Mouse (Mus musculus): ENCODE results near the gene Hist1h2be. TPM values are rescaled to one million over a fixed set of nuclear protein-coding genes. Genes with fewer than 3 reads are reported as not detected.
A peak's percentile ranks its signal among the peaks of the same experiment; 100 is the strongest.

Gene Hist1h2be
- total RNA-seq (2015; ENCODE audit: low replicate concordance): 39.8 and 50.1 TPM in 2 replicates
- 202 and 281 TPM in 2 replicates for total RNA-seq (2017; ENCODE audit: low replicate concordance)

DNA sequence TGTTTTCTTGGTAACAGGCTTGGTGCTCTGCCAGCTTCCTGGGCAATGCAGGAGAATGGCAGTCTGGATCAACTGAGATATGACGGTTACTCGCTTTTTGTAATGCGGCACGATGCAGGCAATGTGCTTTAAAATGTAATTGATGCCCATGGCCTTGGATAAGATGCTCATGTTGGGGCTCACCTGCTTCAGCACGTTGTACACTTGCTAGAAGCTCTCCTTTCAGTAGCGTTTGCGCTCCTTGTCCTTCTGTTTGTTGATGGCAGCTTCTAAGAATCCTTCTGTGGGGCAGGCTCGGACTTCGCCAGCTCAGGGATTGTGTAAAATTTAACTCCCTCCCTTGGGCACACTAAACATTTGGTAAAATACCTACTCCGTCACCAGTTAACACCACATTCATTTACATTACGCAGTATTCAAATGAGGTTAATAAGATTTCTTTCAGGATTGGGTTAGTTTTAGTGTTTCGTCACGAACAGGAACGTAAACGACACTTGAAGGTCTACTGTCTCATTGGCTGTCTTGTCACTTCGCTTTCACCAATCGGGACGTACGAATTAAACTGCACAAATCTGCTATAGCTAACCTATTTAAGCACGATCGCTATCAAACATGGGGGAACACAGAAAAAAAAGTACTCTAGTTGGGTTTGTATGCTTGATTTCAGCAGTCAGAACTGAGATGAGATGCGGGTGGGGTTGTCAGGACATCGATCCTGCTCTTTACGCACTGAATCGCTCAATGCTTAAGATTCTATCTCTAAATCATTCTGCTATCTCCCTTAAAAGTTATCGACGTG, at the start of gene Hist1h2be:
TSS of gene Hist1h2be (minus strand) at position 392 of the 799 bp plus-strand sequence.
- peak; percentile 75 for ATAC-seq (replicated peaks; ENCODE audit: low FRiP score, poor library complexity, severe bottlenecking)

DNA sequence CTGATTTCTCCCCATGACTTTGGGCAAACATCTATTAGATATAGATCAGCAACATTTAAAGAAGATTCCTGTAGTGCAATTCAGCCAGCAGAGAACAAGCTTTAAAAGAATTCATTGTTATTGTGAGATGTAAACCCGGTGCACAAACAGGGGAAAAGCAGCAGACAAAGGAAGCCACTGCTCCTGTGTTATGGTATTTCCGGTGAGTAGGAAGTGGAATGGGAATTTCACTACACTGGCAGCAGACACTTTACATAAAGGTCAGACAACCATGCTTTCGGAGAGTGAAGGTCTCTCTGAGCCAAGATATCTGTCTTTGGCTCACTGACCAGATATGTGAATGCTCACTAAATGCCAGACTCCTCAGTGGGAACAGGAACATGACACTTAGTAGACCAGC, 41.6 kb upstream of the Hist1h2be start:
- no peak for ATAC-seq (replicated peaks; ENCODE audit: low FRiP score, poor library complexity, severe bottlenecking)

DNA sequence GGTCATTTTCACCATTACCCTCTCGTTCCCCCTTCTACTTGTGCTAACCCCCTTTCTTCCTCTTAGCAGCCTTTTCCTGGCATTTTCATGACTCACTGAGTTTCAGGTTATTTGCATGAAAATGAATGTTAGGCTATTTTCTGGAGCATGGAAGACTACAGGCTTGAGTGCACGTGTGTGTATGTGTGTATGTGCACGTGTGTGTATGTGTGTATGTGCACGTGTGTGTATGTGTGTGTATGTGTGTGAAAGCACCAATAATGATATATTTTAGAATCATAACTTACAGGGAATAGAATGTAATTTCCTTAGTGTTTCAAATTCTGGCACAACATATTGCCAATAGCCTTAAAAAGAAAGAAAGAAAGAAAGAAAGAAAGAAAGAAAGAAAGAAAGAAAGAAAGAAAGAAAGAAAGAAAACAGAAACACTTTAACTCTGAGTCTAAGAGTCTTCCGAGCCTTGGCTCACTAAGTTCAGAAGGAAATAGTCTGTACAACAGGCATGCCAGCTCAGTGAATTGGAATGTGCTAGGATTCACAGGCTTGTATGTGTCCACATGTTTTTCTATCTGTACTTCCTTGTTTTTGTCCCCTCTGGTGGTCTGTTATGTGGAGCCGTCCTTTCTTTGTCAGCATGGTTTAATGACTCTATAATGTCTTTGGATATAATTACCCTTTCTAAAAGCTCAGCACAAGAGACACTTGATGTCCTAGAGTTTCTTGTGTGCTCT, 38.9 kb upstream of the Hist1h2be start:
- no peak for ATAC-seq (replicated peaks; ENCODE audit: low FRiP score, poor library complexity, severe bottlenecking)

DNA sequence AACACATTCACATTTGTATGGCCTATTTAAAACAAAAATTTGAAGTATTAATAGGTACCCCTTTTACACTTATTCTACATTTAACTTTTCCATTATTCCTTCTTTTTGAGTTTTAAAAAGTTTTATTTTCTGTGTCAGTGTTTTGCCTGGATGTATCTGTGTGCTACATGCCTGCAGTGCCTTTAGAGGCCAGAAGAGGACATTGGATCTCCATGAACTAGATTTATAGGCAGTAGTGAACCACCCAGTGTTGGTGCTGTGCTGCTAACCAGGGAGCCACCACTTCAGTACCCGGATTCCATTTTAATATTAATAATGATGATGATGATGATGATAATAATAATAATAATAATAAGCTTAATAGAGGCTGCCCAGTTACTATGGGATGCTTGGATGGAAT, 9.7 kb upstream of the Hist1h2be start:
- no peak for ATAC-seq (replicated peaks; ENCODE audit: low FRiP score, poor library complexity, severe bottlenecking)

DNA sequence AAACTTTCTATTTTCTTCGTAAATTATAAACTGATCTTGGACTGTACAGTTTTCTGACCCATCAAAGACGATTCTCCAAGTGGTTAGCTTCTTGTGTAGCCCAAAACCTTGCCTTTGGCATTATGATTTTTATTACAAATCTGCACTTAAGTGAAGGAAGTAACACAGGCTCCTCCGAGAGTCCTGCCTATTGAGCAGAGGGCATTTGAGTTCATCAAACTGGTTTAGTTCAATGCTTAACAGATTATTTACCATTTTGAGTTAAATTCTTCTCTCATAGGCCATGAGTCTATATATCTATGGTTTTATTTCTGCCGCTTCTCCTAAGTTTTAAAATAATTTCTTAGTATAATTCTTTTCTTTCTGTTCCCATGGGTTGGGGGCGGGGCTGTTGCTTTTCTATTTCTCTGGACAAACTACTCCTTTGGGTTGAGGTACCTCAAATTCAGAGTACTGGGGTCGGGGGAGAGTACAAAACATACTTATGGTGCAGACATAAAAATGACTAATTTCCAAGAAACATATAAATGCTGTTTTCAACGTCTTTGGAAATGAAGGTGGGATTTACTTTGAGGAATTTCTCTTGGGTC, 2.0 kb upstream of the Hist1h2be start:
- ATAC-seq (replicated peaks; ENCODE audit: low FRiP score, poor library complexity, severe bottlenecking): no peak

DNA sequence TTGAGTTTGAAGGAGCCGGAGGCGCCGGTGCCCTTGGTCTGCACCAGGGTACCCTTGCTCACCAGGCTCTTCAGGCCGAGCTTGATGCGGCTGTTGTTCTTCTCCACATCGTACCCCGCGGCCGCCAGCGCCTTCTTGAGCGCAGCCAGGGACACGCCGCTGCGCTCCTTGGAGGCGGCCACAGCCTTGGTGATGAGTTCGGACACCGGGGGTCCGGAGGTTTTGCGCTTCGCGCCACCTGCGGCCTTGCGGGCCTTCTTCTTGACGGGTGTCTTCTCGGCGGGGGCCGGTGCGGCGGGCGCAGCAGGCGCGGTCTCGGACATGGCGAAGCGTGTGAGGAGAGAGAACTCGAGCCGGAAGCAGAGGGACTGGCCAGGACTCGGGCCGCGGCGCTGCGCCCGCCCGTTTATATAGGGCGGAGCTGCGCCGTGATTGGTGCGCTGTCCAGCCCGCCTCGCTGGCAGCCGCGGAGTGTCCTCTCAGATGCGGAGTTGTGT, 1.3 kb upstream of the Hist1h2be start, which contains the start of gene Hist1h1e:
TSS of gene Hist1h1e (minus strand) at position 384 of the 497 bp plus-strand sequence.
- ATAC-seq (replicated peaks; ENCODE audit: low FRiP score, poor library complexity, severe bottlenecking): peak; percentile 65

DNA sequence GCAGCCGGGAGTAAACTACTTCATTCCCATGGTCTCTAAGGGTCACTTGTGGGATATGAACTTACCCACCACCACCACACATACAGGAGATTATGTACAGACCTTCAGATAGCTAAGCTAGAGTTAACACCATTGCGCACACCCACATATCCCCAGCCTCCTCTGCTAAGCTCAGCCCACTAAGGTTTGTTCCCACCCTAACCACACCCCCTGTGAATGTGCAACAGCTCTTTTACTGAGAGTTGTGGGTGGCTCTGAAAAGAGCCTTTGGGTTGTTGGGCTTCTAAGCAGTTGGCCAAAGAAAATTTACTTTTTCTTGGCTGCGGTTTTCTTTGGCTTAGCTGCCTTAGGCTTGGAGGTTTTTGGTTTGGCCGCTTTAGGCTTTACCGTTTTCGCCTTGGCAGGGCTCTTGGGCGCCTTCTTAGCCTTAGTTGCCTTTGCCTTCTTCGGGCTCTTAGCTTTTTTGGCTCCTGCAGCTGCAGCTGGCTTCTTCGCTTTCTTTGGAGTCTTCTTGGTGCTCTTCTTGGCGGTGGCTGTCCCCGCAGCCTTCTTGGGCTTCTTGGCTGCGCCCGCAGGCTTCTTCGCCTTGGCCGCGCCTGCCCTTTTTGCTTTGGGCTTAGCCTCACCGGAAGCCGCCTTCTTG, 729 bp upstream of the Hist1h2be start:
- ATAC-seq (replicated peaks; ENCODE audit: low FRiP score, poor library complexity, severe bottlenecking): peak; percentile 75

DNA sequence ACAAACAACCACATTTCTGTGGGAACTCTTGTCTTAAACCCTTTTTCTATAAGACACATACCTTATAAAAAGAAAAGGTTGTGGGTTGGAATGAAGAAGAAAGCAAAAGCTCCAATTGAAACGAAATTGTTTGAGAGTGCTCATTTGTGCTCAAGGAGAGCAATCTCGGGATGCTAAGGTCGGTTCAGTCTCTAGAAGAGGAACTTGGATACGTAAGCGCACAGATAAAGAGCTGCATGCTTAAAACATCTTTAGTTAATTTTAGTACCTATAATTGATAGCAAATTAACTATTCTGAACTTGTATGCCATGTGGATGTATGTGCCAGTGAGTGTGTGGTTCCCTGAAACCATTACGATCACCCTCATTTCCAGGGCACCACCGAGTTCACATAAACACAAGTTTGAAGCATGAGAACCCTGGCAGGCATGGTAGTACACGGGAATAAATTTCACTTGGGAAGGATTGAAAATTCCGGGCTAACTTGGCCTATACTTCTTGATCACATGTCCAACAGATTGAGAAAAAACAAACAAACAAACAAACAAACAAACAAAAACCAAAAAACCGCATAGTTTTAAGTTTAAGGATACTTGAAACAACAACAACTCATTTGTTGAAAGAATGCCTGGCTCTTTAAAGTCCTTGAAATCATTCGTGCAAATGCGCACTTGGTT, 730 bp downstream of the Hist1h2be start:
- ATAC-seq (replicated peaks; ENCODE audit: low FRiP score, poor library complexity, severe bottlenecking): no peak

DNA sequence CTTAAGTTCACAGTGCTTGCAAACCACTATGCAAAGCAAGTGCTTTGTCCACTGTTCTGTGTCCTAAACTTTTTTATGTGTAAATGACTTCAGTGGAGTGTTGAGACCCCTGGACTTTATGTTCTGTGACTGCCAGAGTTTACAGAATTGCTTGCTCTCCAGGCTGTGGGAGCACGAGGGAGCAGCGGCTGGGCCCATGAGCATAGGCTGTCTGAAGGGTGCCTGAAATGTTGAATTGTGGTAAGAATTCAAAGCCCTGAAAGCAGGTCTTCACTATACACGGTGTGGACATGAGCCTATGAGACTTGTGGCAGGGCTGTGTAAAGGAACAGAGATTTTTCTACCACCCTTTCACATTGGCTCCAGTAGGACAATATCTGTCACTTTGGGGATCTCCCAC, 9.3 kb downstream of the Hist1h2be start:
- ATAC-seq (replicated peaks; ENCODE audit: low FRiP score, poor library complexity, severe bottlenecking): no peak

DNA sequence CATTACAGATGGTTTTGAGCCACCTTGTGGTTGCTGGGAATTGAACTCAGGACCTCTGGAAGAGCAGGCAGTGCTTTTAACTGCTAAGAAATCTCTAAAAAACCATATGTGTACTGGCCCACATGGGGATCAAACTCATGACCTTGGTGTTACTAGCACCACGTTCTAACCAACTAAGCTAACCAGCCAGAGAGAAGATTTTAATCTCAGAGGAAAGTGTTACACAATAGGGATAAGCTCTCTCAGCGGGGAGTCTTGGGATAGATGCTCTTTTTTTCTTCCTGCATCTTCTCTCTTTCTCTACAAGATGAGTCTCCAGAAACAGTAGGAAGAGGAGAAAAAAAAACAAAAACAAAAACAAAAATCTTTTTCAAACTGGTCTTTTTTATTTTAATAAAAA, 10.5 kb downstream of the Hist1h2be start:
- no peak for ATAC-seq (replicated peaks; ENCODE audit: low FRiP score, poor library complexity, severe bottlenecking)

DNA sequence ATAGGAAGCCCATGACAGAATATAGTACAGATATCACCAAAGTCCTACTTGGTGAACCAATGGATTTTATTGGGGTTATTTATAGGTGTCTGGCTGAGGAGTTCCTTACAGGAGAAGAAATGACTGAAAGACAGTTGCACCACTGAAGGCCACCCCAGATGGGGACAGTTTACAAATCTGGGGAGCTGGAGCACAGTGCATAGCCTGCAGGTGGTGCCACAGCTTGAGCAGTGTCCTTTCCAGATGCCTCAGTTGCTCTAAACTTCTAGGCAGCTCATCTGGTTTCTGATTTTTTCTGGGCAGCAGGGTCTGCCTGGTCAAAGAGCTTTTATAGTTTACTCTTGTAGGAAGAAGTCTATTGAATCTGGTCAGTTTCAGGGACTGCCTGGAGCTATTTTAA, 11.1 kb downstream of the Hist1h2be start:
- 0 out of 2 replicates have a peak, but pooled peaks have one; percentile 32 for ATAC-seq (replicated peaks; ENCODE audit: low FRiP score, poor library complexity, severe bottlenecking)

DNA sequence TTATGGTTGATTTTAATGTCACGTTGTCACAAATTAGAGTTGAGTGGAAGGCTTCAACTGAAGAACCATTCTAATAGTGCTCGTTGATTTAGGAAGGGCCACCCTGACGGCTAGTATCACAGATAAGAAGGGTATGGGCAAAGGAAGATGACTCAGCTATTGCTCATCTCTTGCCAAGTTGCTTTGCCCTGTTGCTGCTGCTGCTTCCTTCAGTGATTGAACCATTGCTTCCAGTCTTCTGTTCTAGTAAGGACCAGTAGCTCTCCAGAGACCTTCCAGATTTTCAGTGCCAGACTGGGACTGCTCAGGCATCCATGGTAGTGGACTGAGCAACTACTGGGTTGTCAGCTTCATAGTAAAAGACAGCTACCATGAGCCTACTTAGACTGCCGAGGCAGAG, 11.7 kb downstream of the Hist1h2be start:
- peak; percentile 99 for ATAC-seq (replicated peaks; ENCODE audit: low FRiP score, poor library complexity, severe bottlenecking)

DNA sequence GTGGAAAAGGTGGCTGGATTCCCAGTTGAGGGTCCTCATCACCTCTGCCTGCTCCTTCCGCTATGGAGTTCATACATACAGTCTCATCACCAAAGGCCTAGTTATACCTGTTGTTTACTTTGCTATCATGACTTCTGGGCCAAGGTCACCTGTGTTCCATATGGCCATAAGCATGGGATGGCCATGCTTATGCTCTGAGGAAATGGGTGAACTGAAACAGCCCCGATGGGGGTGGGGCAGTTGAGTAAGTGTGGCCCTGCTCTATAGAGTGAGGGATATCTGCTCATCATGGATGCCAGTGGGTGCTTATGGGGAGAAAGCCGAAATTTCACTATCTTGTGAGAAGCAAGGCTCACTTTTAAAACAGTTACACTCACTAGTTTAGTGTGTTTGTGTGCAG, 15.9 kb downstream of the Hist1h2be start:
- ATAC-seq (replicated peaks; ENCODE audit: low FRiP score, poor library complexity, severe bottlenecking): no peak

DNA sequence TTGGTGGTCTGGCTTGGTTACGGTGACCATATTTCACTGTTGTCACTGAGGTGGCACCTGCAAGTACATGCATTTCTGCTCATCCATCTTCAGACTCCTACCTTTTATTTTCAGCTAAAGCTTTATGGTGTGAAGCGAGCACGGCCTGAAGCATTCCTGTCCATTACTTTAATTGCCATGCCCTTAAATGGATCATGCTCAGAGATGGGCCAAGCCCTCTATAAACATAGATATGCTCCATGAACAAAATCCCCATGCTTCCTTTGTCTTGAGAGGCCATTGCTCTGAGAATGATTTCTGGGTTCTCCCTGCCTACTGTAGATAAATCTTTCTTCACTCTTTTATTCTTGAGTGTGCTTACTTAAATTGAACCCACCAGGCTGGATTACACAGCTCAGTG, 16.5 kb downstream of the Hist1h2be start:
- ATAC-seq (replicated peaks; ENCODE audit: low FRiP score, poor library complexity, severe bottlenecking): no peak

DNA sequence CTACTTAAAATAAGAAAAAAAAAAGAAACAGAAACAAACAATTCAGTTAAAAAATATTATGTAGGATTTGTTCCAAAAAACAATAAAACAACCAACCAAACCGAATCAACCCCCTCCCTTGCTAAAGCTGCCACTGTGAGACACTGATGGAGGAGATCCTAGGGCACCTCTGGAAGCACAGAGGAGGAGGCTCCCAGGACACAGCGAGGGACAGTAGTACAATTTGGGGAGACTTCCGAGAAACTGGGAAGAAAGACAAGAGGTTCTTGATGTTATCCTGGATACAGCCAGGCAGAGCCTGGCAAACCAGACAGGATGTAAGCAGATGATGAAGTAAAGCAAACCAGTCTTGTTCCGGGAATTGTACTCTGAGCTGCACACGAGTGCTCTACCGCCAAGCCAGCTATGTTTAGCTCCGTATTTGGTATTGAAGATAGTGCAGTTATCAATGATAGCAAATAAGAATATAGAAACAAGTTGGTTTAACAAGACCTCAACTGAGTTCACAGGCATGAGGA, 17.7 kb downstream of the Hist1h2be start:
- no peak for ATAC-seq (replicated peaks; ENCODE audit: low FRiP score, poor library complexity, severe bottlenecking)

DNA sequence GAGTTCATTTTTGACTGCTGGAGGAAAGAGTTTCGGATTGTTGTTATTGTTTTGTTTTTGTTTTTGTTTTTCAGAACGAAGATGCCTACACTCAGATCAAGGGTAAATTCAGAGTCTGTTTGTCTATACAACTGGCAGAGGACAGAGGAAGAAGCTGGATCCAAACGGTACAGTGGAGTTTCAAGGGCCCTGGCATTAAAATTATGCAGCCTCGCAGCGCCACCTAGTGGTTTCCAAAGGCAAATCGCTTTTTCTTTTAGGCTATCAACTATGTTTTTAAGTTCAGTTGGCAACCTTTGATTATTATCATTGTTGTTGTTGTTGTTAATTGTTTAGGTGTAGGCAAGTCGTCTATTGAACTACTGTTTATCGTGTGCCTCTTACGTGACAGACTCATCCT, 23.0 kb downstream of the Hist1h2be start:
- peak; percentile 49 for ATAC-seq (replicated peaks; ENCODE audit: low FRiP score, poor library complexity, severe bottlenecking)

DNA sequence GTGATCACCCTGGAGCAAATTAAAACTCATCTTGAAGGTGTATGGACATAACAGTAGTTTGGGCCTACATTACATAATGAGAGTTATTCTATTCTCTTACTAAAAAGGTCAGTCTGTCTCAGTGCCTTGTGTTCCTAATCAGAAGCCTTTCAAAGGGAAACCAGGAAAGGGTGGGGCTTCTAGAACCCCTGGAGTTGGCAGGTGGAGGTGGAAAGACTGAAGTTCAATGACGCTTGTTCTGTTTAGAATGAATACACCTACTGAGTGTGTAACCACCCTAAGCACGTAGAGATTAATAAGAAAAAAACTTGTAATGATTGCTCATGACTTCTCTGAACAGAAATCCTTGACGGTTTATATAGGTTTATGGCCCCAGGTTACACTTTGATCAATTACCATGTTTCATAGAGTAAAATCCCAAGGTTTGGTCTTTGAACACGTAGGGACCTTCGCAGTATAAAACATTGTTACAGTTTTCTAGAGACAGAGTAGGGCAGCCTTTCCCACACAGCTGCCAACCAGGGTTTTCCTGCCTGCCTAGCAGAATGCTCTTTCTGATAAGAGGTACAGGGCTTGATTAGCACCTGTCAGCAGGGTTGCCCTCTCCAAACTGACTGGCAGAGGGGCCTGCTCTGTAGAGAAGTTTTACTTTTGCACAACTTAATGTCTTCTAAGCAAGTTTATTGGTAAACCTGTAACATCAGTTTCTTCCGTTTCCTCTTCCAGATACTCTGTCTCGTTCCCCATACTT, 25.1 kb downstream of the Hist1h2be start:
- peak; percentile 93 for ATAC-seq (replicated peaks; ENCODE audit: low FRiP score, poor library complexity, severe bottlenecking)

DNA sequence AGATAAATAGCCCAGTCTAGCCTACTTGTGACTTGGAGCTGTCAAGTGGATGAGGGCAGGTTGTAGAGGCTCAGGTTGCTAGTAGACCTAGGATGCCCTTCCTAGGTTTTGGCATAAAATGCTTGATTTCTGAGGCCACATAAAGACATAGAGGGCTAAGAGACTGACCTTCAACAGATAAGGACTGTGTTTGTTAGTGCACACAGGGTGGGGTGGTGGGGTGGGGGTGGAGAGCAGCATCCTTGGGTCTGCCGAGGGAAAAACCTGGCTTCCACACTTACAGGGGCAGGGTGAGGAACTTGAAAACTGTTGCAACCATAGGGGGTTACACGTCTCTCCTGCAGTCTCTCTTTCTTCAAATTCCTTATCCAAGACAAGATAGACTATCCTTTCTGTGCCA, 25.7 kb downstream of the Hist1h2be start:
- no peak for ATAC-seq (replicated peaks; ENCODE audit: low FRiP score, poor library complexity, severe bottlenecking)
